Mouse (Mus musculus) c-Kit-positive CD71-positive TER-119-positive erythroid progenitor cells, embryonic 14.5 days (primary cell): Measurements from ENCODE around the gene Fhit.
"Not testable (repeated sequence)": the region's sequence is repeated elsewhere in the genome, so short reads cannot be mapped to it uniquely, and the experiment has no call there.

Source experiments
- DNase-seq: peaks from one replicate; pipeline ENCODE4 v3.0.0-alpha.2; 2013; ENCODE audit warnings: low spot score

Fhit gene

GRCm38 (mm10) chr14:11161751-11162231, at the start of gene Fhit:
TSS of gene Fhit (minus strand) at chr14:11162035.
- peak; percentile 31 for DNase-seq

DNA sequence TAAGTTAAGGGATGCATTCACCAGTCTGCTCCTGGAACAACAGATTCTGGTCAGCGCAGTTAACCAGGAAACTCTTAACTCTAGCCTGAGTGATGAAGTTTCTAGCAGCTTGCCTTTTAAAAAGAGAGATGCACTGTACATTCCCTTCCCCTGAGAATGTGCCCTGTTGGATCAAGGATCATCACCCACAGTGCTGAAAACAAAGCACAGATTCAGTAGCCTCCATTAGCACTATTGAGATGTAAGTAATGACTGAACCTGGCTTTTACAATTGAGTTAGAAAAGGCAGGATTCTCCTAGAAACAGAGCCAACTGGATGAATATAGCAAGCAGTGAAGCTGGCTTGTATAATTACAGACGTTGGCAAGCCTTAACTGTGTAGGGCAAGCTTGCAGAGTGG, 45.0 kb upstream of the Fhit start:
- no peak for DNase-seq

- peak; percentile 21 for DNase-seq
Measured at GRCm38 (mm10) chr14:11160806-11161450, 907 bp downstream of the Fhit start.

GRCm38 (mm10) chr14:11159641-11160040, 2.2 kb downstream of the Fhit start:
- no peak for DNase-seq

GRCm38 (mm10) chr14:11159021-11159420, 2.8 kb downstream of the Fhit start:
- no peak for DNase-seq

DNA sequence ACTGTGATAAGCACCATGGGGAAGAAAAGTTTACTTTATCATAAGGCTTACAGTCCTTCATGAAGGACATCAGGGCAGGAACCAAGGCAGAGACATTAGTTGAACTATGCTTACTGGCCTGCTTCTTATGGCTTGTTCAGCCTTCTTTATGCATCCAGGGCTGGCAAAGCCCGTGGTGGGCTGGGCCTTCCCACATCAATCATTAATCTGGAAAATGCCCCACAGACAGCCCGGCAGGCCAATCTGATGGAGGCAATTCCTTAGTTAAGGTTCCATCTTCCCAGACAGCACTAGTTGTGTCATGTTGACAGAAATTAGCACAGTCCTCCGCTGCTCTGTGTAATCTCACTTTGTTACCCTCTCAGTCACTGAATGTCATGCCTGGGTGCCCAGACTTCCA, 4.1 kb downstream of the Fhit start:
- DNase-seq = no peak

DNA sequence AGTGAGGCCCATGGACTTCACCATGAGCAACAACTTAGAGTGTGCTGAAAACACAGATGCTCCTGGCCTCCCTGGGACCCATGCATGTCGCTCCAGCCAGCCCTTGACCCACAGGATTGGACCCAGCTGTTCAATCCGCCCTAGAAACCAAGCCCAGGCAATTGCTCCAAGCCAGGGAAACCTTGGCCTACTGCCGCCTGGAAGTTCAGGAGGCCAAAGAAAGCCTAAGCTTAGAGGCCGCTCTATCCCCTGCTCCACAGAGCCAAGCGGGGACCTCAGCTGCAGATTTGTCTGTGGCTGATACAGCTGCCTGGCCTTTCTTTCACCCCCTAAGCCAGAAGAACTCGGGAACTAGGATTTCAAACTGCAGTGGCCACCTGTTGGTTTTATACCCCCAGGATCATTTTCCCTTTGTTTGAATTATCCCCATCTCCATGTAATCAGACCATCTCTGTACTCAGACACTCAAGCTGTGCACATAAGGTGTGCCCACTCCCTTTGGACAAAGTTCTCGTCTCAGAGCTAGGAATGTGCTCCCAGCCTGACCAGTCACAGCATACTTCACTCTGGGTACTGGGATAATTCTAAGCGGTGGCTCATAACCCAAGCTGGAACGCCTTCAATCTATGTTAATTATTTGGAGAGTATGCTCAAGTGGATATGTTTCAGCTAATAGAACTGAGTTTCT, 10.1 kb downstream of the Fhit start:
- DNase-seq = no peak

DNA sequence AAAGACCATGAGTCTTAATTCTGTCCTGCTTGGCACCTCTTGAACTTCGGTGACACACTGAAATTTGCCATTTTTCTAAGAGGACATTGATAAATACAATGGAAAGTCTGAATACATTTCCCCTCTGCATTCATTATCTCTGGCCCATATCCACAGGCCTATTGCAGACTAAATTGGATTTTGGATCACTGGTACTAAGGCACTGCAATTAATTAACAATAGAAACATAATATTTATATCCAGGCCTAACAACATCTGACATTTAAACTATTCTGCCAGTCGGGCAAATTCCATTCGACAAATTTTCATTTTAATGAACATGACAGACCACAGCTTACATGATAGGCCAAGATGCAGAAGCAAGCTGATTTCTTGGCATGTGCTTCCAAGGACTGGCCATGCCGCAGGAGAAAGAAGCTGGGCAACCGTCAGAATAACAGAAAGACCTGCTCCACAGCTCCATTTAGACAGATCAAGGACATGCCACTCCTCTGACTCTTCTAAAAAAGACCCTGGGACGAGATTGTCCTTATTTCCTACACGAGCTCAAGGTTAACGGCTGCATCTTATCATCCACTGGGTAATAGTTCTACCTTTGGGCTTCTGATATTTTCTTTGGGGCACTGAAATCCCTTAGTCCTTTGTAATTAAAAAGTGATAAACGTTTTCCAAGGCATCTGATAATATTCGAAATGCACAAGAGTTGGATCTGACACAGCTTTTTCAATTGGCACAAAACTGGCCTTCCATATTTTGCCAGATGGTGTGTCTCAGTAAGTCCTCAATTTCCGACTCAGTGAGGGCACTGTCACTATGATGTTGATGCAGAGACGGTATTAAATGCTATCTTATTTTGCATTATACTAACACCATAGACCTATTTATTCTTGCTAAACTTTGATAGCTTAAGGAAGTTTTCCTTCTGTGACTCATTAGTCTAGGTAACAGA, 27.8 kb downstream of the Fhit start:
- no peak for DNase-seq

DNA sequence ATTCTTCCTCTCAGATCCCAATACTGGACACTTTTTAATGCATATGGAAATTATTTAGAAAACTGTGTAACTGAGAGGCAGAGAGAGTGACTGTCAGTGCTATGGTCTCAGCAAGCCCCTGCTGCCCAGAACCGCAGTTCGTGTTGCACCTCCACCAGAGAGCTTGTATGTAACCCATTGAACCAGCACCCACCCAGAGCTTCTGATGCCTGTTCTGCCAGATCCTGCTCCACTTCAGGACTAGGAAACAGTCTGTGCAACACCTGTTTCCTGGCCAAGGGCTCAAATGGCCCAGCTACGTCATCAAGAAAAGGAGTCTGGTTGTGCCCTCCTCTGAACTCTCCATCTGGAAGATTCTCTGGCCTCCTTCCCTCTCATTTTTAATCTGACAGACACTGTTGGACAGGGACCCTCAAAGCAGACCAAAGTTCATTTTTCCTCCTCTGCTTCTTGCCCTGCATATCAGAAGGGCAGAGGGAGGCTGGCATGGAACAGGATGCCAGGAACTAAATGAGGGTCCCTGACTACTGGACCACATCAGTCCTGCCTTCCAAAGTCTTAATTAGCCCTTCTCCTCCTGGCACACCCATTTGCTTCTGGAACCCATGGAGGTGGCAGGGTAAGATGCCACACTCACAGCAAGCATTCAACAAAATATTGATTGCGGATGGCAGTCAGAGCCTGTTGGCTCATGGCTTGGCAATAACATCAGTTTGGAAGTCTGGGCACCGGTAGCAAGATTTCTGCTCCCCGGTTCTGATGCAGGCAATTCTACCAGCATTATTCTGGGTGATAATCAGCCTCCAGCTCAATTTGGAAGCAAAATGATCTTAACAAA, 29.0 kb downstream of the Fhit start:
- DNase-seq = no peak

DNA sequence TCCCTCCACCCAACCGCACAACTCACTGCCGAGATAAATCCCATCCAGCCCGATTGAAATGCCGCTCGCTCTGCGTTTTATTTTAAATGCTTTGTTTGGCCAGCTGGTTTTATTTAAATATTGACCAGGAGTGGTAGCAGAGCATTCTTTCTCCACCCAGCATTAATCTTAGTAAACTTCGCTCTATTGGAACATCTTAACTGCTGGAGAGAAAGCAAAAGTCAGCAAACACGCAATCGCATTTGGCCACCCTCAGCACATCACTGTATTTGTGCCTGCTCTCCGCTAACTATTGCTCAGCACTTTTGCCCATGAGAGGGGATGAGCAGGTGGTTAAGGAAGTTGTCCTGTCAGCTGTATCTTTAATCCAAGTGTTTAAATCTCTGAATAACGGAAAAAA, 36.7 kb downstream of the Fhit start:
- DNase-seq = no peak

GRCm38 (mm10) chr14:11119076-11119475, 42.8 kb downstream of the Fhit start:
- no peak for DNase-seq

GRCm38 (mm10) chr14:11085596-11085995, 76.2 kb downstream of the Fhit start:
- DNase-seq = no peak

DNA sequence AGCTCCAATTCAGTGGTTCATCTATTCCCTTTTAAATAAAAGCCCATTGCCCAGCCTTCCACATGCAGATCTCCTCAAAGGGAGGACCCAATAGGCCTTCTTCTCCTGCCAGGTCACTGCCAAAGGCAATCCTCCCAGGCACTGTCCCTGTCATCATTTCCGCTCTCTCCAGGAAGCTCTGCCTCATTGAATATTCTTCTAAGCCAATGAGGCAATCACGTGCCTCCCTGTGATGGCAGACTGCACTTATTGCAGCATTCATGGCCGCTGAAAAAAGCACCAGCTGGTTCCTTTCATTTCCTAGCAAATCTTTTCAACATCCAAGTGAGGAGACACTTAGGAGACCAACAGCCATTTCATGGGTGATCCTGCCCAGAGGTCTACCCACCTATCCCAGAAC, 77.9 kb downstream of the Fhit start:
- DNase-seq = no peak

GRCm38 (mm10) chr14:11083462-11083861, 78.4 kb downstream of the Fhit start:
- DNase-seq = no peak

GRCm38 (mm10) chr14:11063594-11063993, 98.2 kb downstream of the Fhit start:
- DNase-seq = no peak

DNA sequence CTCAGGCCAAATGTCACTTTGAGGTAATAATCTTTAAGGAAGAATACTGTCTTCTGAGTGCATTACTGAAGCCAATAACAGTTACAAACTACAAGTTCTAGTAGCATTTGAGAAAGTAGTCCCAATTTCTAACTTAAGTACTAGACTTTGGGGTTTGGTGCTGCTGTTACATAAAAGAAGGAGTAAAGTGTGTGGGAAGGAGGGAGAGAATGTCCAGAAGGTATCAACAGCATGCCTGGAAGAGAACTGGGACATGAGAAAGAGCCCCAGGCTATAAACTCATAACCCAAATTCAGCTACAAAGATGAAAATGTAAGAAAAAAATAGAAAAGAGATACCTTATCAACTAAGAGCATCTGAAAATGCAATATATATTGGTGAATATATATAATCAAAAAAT, 101.6 kb downstream of the Fhit start:
- no peak for DNase-seq

DNA sequence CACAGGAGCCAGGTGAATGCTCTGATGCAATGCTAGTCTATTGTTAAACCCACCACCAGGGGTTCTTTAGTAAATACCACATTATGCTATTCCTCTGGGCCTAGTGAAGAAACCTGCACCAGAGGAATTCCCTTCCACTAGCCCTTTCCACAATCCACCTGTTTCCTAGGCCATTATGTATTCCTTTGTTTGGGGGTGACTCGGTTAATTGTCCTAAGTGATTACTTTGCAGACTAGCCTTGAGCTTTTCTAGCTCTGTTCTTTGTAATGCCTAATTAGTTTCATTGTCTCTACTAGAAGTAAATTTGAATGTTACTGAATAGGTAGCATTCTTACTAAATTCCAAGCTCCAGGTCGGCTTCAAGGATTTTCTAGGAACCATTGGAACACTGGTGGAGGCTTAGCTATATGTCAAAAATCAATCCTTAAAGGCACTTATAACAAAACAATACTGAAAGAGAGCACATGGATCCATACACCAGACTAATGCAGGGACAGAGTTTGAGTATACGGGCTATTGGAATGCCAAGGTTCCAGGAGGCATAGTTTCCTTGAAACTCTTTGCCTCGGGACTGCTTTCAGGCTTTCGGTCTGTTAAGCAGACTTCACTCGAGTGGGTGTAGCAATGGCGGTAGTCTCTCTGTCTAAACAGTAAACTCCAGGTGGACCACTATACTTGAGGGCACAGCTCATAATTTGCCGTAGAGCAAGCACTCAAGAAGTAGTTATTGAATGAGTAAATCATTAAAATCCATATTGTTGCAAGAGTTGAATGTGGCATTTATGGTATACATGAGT, 122.1 kb downstream of the Fhit start:
- DNase-seq = not testable (repeated sequence)

- no peak for DNase-seq
Measured at GRCm38 (mm10) chr14:11021391-11021790, 140.4 kb downstream of the Fhit start.

- no peak for DNase-seq
Measured at GRCm38 (mm10) chr14:10978651-10979050, 183.2 kb downstream of the Fhit start.

DNA sequence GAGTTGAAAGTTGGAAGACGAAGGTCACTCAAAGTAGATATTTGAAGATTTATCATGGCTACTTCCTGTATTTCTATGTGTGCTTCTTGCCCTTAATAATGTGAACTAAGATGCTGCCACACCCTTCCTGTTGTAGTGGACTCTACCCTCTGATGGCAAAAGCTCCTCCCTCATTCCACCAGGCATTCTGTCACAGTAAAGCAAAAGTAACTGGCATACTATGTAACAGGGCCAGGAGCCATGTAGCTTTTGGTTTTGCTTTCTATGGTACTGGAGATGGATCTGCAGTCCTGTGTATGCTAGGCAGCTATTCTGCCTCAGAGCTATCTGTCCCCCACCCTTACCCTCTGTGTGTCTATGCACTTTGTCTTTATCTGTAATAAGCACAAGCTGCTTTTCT, 220.2 kb downstream of the Fhit start:
- no peak for DNase-seq

GRCm38 (mm10) chr14:10933667-10934066, 228.2 kb downstream of the Fhit start:
- DNase-seq = no peak
